Mouse (Mus musculus) embryonic fibroblast, embryonic 13.5 days (primary cell): ENCODE measurements around the gene Prdm9.

Experiments
- CTCF ChIP-seq: IDR thresholded peaks from 2 replicates; pipeline ENCODE4 v1.5.1; 2011; ENCODE audit warnings: mild to moderate bottlenecking, control low read depth, low read length, moderate library complexity, borderline replicate concordance; ENCODE audit not compliant: insufficient read depth
- POLR2A ChIP-seq: IDR thresholded peaks from 2 replicates; pipeline ENCODE4 v1.6.1; 2011; ENCODE audit warnings: low read depth, mild to moderate bottlenecking, control low read depth, low read length, moderate library complexity

DNA sequence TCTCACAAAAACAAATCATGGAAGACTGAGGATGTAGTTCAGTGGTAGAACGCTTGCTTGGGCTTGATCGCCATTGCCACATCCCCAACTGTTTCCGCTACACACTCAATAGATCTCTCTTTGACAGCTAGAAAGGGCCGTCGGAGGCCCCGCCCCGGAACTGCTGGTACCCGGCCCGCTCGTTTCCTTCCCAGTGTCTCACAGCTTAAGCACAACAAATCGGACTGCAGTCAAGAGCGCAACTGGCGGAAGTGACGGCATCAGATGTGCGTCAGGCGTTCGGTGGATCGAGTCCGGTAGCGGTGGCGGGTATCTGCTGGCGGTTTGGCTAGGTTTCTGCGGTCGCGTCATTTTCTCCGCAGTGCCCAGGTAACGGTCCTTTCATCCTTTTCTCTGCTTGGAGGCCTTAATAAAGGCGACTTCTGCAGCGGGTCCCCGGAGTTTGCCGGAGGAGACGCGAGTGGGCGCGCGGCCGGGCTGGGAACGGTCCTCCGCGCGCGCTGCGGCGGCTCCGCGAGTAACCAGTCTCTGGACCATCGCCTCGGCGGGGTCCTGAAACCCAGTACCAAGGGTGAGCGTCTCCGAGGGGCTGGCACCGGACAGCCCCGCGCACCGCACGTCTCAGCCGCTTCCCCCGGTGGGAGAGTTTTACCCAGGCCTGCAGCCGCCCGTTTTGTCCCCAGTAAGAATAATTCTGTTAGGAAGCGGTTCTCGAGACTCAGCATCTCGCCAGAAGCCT, 64.3 kb downstream of the Prdm9 start, which contains the start of the genes Psmb1 and Tbp:
- peak; percentile 87 for TF ChIP-seq POLR2A
- no peak for TF ChIP-seq CTCF
